Mouse (Mus musculus) adrenal gland, adult 2 months (tissue): ENCODE measurements around the gene Olfr1173. TPM values are rescaled to one million over a fixed set of nuclear protein-coding genes. Genes with fewer than 3 reads are reported as not detected.

Source experiments
- DNase-seq: peaks from one replicate; pipeline ENCODE4 v3.0.0; 2021
- long read RNA-seq: library from polyadenylated mRNA; stranded (forward); transcript quantifications from one replicate; pipeline ENCODE4 v2.0.0, GENCODE M21; 2021
- polyA plus RNA-seq: library from polyadenylated mRNA; depleted of rRNA; stranded (reverse); fragments of >200 nt; gene quantifications from 2 replicates; pipeline ENCODE4 v1.2.3, GENCODE M21; 2012; rRNA removed
- total RNA-seq, 2 experiments: library from RNA; stranded (reverse); gene quantifications; 2 replicates each; pipeline ENCODE4 v1.2.3; 2021

Gene Olfr1173
- not detected for total RNA-seq
- polyA plus RNA-seq: not detected in 2 replicates
- long read RNA-seq: 0 reads

DNA sequence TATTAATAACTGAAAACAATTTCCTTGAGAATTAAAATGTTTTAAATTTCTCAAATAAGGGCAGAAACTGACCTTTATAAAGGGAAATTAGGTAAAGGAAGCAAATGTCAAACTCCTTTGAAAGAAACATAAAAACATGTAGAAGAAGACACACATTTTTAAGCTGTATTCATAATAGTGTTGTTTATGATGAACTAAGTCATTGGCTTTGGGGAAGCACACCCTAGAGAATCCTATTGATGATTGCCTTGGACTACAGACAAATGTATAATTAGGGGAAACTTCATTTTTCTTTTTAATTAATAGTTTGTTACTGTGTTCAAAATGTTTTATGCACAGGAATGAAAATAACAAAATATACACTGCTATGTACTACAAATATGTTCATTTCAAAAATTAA is at the start of gene Olfr1173:
Gene Olfr1173 (minus strand): TSS at position 101 of the 400 bp plus-strand sequence.
- no peak for DNase-seq

DNA sequence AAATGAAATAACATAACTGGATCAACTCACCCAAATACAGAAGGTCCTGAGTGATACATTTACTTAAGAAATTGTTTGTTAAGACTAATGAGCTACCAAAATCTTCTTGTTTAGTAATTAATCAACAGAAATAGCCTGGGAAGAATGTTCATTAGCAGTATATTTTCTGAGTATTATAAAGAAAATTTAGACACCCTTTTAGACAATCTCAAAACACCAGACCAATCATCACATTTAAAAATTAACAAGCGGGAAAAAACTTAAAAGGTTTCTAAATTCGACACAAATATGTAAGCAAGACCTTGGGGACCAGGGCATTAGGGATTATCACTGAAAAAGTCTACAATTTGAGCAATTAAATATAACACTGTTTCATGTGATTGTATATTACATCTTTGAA is 47.4 kb upstream of the Olfr1173 start, which contains the start of gene Olfr1175-ps:
Gene Olfr1175-ps (minus strand): TSS at position 101 of the 400 bp plus-strand sequence.
- no peak for DNase-seq

DNA sequence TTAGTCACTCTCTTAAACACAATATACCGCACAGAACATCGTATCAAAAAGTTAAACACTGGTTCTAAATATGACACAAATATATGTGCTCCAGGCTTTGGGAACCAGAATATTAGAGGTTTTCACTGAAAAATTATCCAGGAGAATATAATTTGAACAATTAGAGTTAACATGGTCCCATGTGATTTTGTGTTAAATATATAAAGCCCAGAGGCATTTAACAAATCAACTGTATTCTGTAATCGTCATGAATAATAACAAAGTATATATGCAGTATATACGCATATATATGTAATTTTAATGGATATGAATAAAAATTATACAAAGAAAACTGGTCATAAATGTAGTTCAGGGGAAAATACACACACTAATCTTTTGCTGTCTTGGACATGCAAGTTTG is 35.4 kb upstream of the Olfr1173 start, which contains the start of gene Olfr1174-ps:
Gene Olfr1174-ps (minus strand): TSS at position 101 of the 400 bp plus-strand sequence.
- DNase-seq: no peak

DNA sequence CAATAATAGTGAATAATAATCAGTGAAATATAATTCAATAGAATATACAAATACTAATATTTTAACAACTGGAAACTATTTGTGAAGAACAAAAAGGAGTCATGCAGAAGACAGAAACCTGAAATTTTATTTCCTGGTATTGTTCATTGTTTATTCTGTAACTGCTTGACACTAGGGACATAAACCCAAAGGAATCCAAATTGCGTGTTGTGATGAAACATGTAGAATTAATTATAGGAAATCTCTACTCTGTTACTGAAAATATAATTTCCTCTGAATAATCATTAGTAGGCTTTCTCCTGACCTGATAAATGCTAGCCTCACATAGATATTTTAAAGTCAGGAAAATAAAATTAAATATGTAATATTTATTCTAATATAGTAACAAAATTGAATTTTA is 51.4 kb downstream of the Olfr1173 start, which contains the start of gene Olfr1170:
Gene Olfr1170 (minus strand): TSS at position 101 of the 400 bp plus-strand sequence.
- DNase-seq: no peak

Other genes starting within 250 kb of the Olfr1173 start
- not detected for gene Olfr73, start 242.2 kb downstream of the Olfr1173 start, total RNA-seq
- gene Olfr73, start 242.2 kb downstream of the Olfr1173 start, polyA plus RNA-seq: not detected in 2 replicates
- gene Olfr1162, start 228.7 kb downstream of the Olfr1173 start, total RNA-seq: not detected
- gene Olfr1162, start 228.7 kb downstream of the Olfr1173 start, polyA plus RNA-seq: not detected in 2 replicates
- gene Olfr1163, start 208.0 kb downstream of the Olfr1173 start, total RNA-seq: not detected
- not detected in 2 replicates for gene Olfr1163, start 208.0 kb downstream of the Olfr1173 start, polyA plus RNA-seq
- gene Olfr1164, start 185.9 kb downstream of the Olfr1173 start, total RNA-seq: not detected
- not detected in 2 replicates for gene Olfr1164, start 185.9 kb downstream of the Olfr1173 start, polyA plus RNA-seq
- gene Olfr1166, start 151.6 kb downstream of the Olfr1173 start, total RNA-seq: not detected
- not detected in 2 replicates for gene Olfr1166, start 151.6 kb downstream of the Olfr1173 start, polyA plus RNA-seq
- gene Olfr1167, start 124.7 kb downstream of the Olfr1173 start, total RNA-seq: not detected
- gene Olfr1167, start 124.7 kb downstream of the Olfr1173 start, polyA plus RNA-seq: not detected in 2 replicates
- gene Olfr1168, start 98.0 kb downstream of the Olfr1173 start, total RNA-seq: not detected
- gene Olfr1168, start 98.0 kb downstream of the Olfr1173 start, polyA plus RNA-seq: not detected in 2 replicates
- gene Olfr1170, start 51.5 kb downstream of the Olfr1173 start, total RNA-seq: not detected
- not detected in 2 replicates for gene Olfr1170, start 51.5 kb downstream of the Olfr1173 start, polyA plus RNA-seq
- not detected for gene Olfr1174-ps, start 35.3 kb upstream of the Olfr1173 start, total RNA-seq
- not detected in 2 replicates for gene Olfr1174-ps, start 35.3 kb upstream of the Olfr1173 start, polyA plus RNA-seq
- gene Olfr1175-ps, start 47.3 kb upstream of the Olfr1173 start, total RNA-seq: not detected
- gene Olfr1175-ps, start 47.3 kb upstream of the Olfr1173 start, polyA plus RNA-seq: not detected in 2 replicates
- not detected for gene Olfr1176, start 56.8 kb upstream of the Olfr1173 start, total RNA-seq
- not detected in 2 replicates for gene Olfr1176, start 56.8 kb upstream of the Olfr1173 start, polyA plus RNA-seq
- gene Olfr1177-ps, start 66.6 kb upstream of the Olfr1173 start, total RNA-seq: not detected
- not detected in 2 replicates for gene Olfr1177-ps, start 66.6 kb upstream of the Olfr1173 start, polyA plus RNA-seq
- gene Olfr1178, start 107.2 kb upstream of the Olfr1173 start, total RNA-seq: not detected
- not detected in 2 replicates for gene Olfr1178, start 107.2 kb upstream of the Olfr1173 start, polyA plus RNA-seq
- gene Olfr1179, start 126.6 kb upstream of the Olfr1173 start, total RNA-seq: not detected
- gene Olfr1179, start 126.6 kb upstream of the Olfr1173 start, polyA plus RNA-seq: not detected in 2 replicates
- not detected for gene Olfr1180, start 139.3 kb upstream of the Olfr1173 start, total RNA-seq
- not detected in 2 replicates for gene Olfr1180, start 139.3 kb upstream of the Olfr1173 start, polyA plus RNA-seq
- not detected for gene Olfr1181, start 146.3 kb upstream of the Olfr1173 start, total RNA-seq
- gene Olfr1181, start 146.3 kb upstream of the Olfr1173 start, polyA plus RNA-seq: not detected in 2 replicates
- gene Gm13757, start 169.3 kb upstream of the Olfr1173 start, total RNA-seq: not detected
- gene Gm13757, start 169.3 kb upstream of the Olfr1173 start, polyA plus RNA-seq: not detected in 2 replicates
- not detected for gene Olfr1183, start 175.0 kb upstream of the Olfr1173 start, total RNA-seq
- gene Olfr1183, start 175.0 kb upstream of the Olfr1173 start, polyA plus RNA-seq: not detected in 2 replicates
- gene Olfr1184, start 203.7 kb upstream of the Olfr1173 start, total RNA-seq: not detected
- gene Olfr1184, start 203.7 kb upstream of the Olfr1173 start, polyA plus RNA-seq: not detected in 2 replicates
- not detected for gene Olfr1185-ps1, start 213.4 kb upstream of the Olfr1173 start, total RNA-seq
- not detected in 2 replicates for gene Olfr1185-ps1, start 213.4 kb upstream of the Olfr1173 start, polyA plus RNA-seq
- not detected for gene Olfr1186, start 238.7 kb upstream of the Olfr1173 start, total RNA-seq
- gene Olfr1186, start 238.7 kb upstream of the Olfr1173 start, polyA plus RNA-seq: not detected in 2 replicates